14 mouse cellular contexts compared by ENCODE assay signal in genomic region chr13:37728551-37728950, GRCm38 (mm10). TPM values are rescaled to one million over a fixed set of nuclear protein-coding genes. Genes with fewer than 3 reads are reported as not detected.
DNase-seq lines count a peak whose midpoint lies in the region; ATAC-seq lines count a peak whose summit lies in the region.
"Had no signal": no experiment of that assay in that cellular context is flagged by ENCODE, and none has a peak within 500 bp of the region (broad histone marks: within the 10 kb centered on the region; RNA-seq: fewer than 3 reads in every experiment).

No protein-coding gene starts in this region.

- no peaks in the 10 kb centered on the region for H3K27me3 ChIP-seq in kidney, embryonic 14.5 days (ENCODE audit: control insufficient read depth, insufficient read depth, low read length)
- H3K27me3 ChIP-seq: forebrain, embryonic 13.5 days; hindbrain, embryonic 13.5 days; liver, embryonic 12.5 days had no signal

- no peak overlapping the region for H3K27ac ChIP-seq in kidney, embryonic 14.5 days (ENCODE audit: low read depth, low read length)
- H3K27ac ChIP-seq: forebrain, embryonic 13.5 days; hindbrain, embryonic 13.5 days; layer of hippocampus, adult 2 months; liver, embryonic 12.5 days had no signal

- H3K36me3 ChIP-seq in kidney, embryonic 14.5 days (ENCODE audit: control insufficient read depth, insufficient read depth, low read length) = no peaks in the 10 kb centered on the region
- H3K36me3 ChIP-seq: hindbrain, embryonic 13.5 days; liver, embryonic 12.5 days had no signal

- H3K4me2 ChIP-seq in kidney, embryonic 14.5 days (replicated peaks; ENCODE audit: low read depth, low read length) = no peak overlapping the region
- H3K4me2 ChIP-seq: forebrain, embryonic 13.5 days; hindbrain, embryonic 13.5 days; liver, embryonic 12.5 days had no signal

- no peaks in the 10 kb centered on the region for H3K9me3 ChIP-seq in kidney, embryonic 14.5 days (ENCODE audit: control insufficient read depth, low read length)
- H3K9me3 ChIP-seq: forebrain, embryonic 13.5 days; hindbrain, embryonic 13.5 days; liver, embryonic 12.5 days had no signal

- H3K4me1 ChIP-seq in kidney, embryonic 14.5 days (ENCODE audit: control insufficient read depth, insufficient read depth, low read length) = no peaks in the 10 kb centered on the region
- H3K4me1 ChIP-seq: forebrain, embryonic 13.5 days; hindbrain, embryonic 13.5 days had no signal

- no peak for ATAC-seq in kidney, embryonic 14.5 days (ENCODE audit: low FRiP score, low TSS enrichment)
- ATAC-seq: forebrain, embryonic 13.5 days; liver, embryonic 12.5 days; lung, postnatal 0 days had no signal

- 88% methylated on average over 7 of the region's 7 CpGs for WGBS in kidney, embryonic 14.5 days

- no peak overlapping the region for H3K9ac ChIP-seq in kidney, embryonic 14.5 days (ENCODE audit: low read depth, low read length)
- H3K9ac ChIP-seq: forebrain, embryonic 13.5 days; hindbrain, embryonic 13.5 days; liver, embryonic 12.5 days had no signal

- no peak overlapping the region for H3K4me3 ChIP-seq in kidney, embryonic 14.5 days (ENCODE audit: low read length)
- H3K4me3 ChIP-seq: forebrain, embryonic 13.5 days; hindbrain, embryonic 13.5 days; layer of hippocampus, adult 2 months; liver, embryonic 12.5 days had no signal

- peak; percentile 31 for DNase-seq in kidney, adult 18-20 months
- DNase-seq in cerebellum, adult 11 months = peak; percentile 4
- DNase-seq in cerebellum, adult 9-11 months = peak; percentile 20
- peak; percentile 29 for DNase-seq in heart, postnatal 4 days
- no peak for DNase-seq in lung, postnatal 4 days
- no peak for DNase-seq in urinary bladder, postnatal 4 days (ENCODE audit: low spot score in 2 of 2)
- DNase-seq in adipocyte (ENCODE audit: low spot score) = no peak
- DNase-seq: thymus, adult 18-20 months had no signal

RNA-seq across cellular contexts. Expression of gene Rreb1, which starts 49.6 kb away (rescaled TPM):
- 12.2 and 16.7 TPM in 2 replicates for polyA plus RNA-seq in kidney, embryonic 14.5 days (2014; fragmentation: Nextera tagmentation; extraction: Ambion mirVana)
- total RNA-seq in heart, postnatal 4 days (2021) = 10 to 100 TPM; 44.6 to 48.8 TPM

Comparison
In these comparisons a context has a peak if more than half of its experiments do, and no peak if none do; other contexts are left out.
1. DNase-seq: peak in kidney, adult 18-20 months (single experiment), cerebellum, adult 11 months (single experiment), cerebellum, adult 9-11 months (single experiment) and heart, postnatal 4 days (single experiment); none in lung, postnatal 4 days (0 of 2), urinary bladder, postnatal 4 days (0 of 2) and adipocyte (single experiment).